Mouse (Mus musculus): ENCODE data around the gene Ehd2. TPM values are rescaled to one million over a fixed set of nuclear protein-coding genes. Genes with fewer than 3 reads are reported as not detected.
"Not testable (repeated sequence)": the region's sequence is repeated elsewhere in the genome, so short reads cannot be mapped to it uniquely, and the experiment has no call there.

Ehd2 gene
- total RNA-seq, 2 experiments from 2014 or later: 7.1 to 7.5 TPM

- intact Hi-C loops (cut with DNase I): no loop called here
- DNase-seq (ENCODE audit: extremely low spot score in 1 of 2, low spot score in 2 of 2): peak in 1 of 2 experiments; percentile 53
Observed at GRCm38 (mm10) chr7:15918371-15918770, 49.0 kb downstream of the Ehd2 start.

GRCm38 (mm10) chr7:15916996-15917395 is 50.4 kb downstream of the Ehd2 start:
- no peak for DNase-seq (ENCODE audit: extremely low spot score in 1 of 2, low spot score in 2 of 2)
- intact Hi-C loops (cut with DNase I): no loop called here

GRCm38 (mm10) chr7:15916134-15916723 is 51.1 kb downstream of the Ehd2 start:
- intact Hi-C loops (cut with DNase I): no loop called here
- no peak for DNase-seq (ENCODE audit: extremely low spot score in 1 of 2, low spot score in 2 of 2)

GRCm38 (mm10) chr7:15915695-15916094 is 51.7 kb downstream of the Ehd2 start:
- intact Hi-C loops (cut with DNase I); DNase-seq (ENCODE audit: extremely low spot score in 1 of 2, low spot score in 2 of 2): not testable (repeated sequence)

GRCm38 (mm10) chr7:15914751-15915150 is 52.6 kb downstream of the Ehd2 start:
- intact Hi-C loops (cut with DNase I): no loop called here
- no peak for DNase-seq (ENCODE audit: extremely low spot score in 1 of 2, low spot score in 2 of 2)

GRCm38 (mm10) chr7:15914252-15914651 is 53.1 kb downstream of the Ehd2 start:
- no peak for DNase-seq (ENCODE audit: extremely low spot score in 1 of 2, low spot score in 2 of 2)
- intact Hi-C loops (cut with DNase I): no loop called here

- intact Hi-C loops (cut with DNase I): loop anchor here (2.0 kb wide), 1 partner anchor 51 kb away; no protein-coding TSS in a partner anchor
- peak in 1 of 2 experiments; percentile 86 for DNase-seq (ENCODE audit: extremely low spot score in 1 of 2, low spot score in 2 of 2)
Observed at GRCm38 (mm10) chr7:15912183-15912582, 55.2 kb downstream of the Ehd2 start.

- intact Hi-C loops (cut with DNase I): no loop called here
- DNase-seq (ENCODE audit: extremely low spot score in 1 of 2, low spot score in 2 of 2): no peak
Observed at GRCm38 (mm10) chr7:15910521-15910920, 56.8 kb downstream of the Ehd2 start.

GRCm38 (mm10) chr7:15907971-15908590 is 59.3 kb downstream of the Ehd2 start:
- intact Hi-C loops (cut with DNase I): no loop called here
- DNase-seq (ENCODE audit: extremely low spot score in 1 of 2, low spot score in 2 of 2): no peak

GRCm38 (mm10) chr7:15906602-15907001 is 60.8 kb downstream of the Ehd2 start:
- intact Hi-C loops (cut with DNase I): no loop called here

GRCm38 (mm10) chr7:15905861-15906260 is 61.5 kb downstream of the Ehd2 start:
- no peak for DNase-seq (ENCODE audit: extremely low spot score in 1 of 2, low spot score in 2 of 2)
- intact Hi-C loops (cut with DNase I): no loop called here

More at GRCm38 (mm10) chr7:15906602-15907001, 60.8 kb downstream of the Ehd2 start:
- DNase-seq (ENCODE audit: extremely low spot score in 1 of 2, low spot score in 2 of 2): no peak

- DNase-seq (ENCODE audit: extremely low spot score in 1 of 2, low spot score in 2 of 2): no peak
- intact Hi-C loops (cut with DNase I): no loop called here
Observed at GRCm38 (mm10) chr7:15901366-15902048, 65.9 kb downstream of the Ehd2 start.

Other genes starting within 250 kb of the Ehd2 start
- not detected for gene Obox5, start 217.4 kb downstream of the Ehd2 start, total RNA-seq (2021)
- gene Obox6, start 127.9 kb downstream of the Ehd2 start, total RNA-seq (2021): not detected
- gene Crx, start 87.6 kb downstream of the Ehd2 start, total RNA-seq (2021): not detected
- gene Crxos, start 85.0 kb downstream of the Ehd2 start, total RNA-seq (2021): under 1 TPM; 0.16 to 0.30 TPM
- gene Selenow, start 45.2 kb downstream of the Ehd2 start, total RNA-seq (2021): 1,000 to 10,000 TPM; 1,526 to 1,528 TPM
- gene Nop53, start 21.5 kb downstream of the Ehd2 start, total RNA-seq (2021): 100 to 1,000 TPM; 104 TPM
- gene Bicra, start 80.4 kb upstream of the Ehd2 start, total RNA-seq (2021): 10 to 100 TPM; 13.4 to 14.1 TPM
- gene Zfp541, start 94.2 kb upstream of the Ehd2 start, total RNA-seq (2021): under 1 TPM; 0.26 to 0.58 TPM
- 100 to 1,000 TPM; 181 TPM for gene Napa, start 130.9 kb upstream of the Ehd2 start, total RNA-seq (2021)
- gene Kptn, start 152.3 kb upstream of the Ehd2 start, total RNA-seq (2021): 10 to 100 TPM; 47.3 to 47.7 TPM
- 100 to 1,000 TPM; 285 to 298 TPM for gene Slc8a2, start 162.3 kb upstream of the Ehd2 start, total RNA-seq (2021)
- 10 to 100 TPM; 42.4 to 46.4 TPM for gene Meis3, start 207.5 kb upstream of the Ehd2 start, total RNA-seq (2021)

Measured in left cerebral cortex, postnatal 10 days (tissue).